Mouse (Mus musculus) gonadal fat pad, adult 2 months (tissue): ENCODE results near the gene Slc16a12. TPM values are rescaled to one million over a fixed set of nuclear protein-coding genes. Genes with fewer than 3 reads are reported as not detected.
"Not testable (repeated sequence)": the region's sequence is repeated elsewhere in the genome, so short reads cannot be mapped to it uniquely, and the experiment has no call there.

Experiments
- DNase-seq: peaks from one replicate; pipeline ENCODE4 v3.0.0-alpha.2; 2012; ENCODE audit warnings: low read depth
- polyA plus RNA-seq: library from polyadenylated mRNA; depleted of rRNA; stranded (reverse); fragments of >200 nt; gene quantifications from 2 replicates; pipeline ENCODE4 v1.2.3, GENCODE M21; 2012; rRNA removed

Gene Slc16a12
- polyA plus RNA-seq = 10.6 and 18.0 TPM in 2 replicates

DNA sequence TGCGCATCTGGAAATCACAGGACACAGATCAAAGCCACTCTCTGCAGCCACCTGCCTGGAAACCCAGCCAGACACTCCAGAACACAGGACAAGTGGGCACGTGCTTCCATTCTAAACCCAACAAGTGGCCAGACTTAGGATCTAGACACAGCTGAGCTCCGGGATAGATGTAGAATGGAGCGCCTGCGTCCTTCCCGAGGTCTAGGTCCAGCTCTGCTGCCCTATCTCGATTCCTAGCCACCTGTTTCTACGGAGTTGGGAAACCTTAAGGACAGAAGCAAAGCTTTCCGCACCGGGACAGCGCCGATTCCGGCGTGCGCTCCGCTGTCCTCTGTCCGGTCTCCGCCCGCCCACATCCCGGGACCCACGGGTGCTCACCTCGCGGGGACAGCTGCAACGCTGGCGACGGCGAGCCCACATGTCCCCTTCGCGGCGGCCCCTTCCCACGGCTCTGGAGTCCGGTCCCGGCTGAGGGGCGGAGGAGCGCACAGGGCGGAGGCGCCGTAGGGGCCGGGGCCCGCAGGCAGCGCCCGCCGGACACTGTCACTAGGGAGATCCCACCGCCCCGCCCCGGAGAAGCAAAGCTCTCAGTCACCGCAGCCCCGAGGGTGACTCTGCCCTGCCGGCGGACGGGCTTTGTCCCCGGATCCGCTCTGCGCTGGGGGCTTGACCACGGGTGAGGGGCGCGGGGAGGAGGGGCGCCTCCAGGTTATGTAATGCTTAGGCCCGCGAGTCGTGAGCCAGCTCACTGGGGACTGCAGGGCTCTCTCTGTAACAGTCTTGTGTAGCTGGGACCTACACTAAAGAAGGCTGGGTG lies at the start of gene Slc16a12:
Slc16a12 (minus strand) TSS at position 602 of the 817 bp plus-strand sequence.
- no peak for DNase-seq

DNA sequence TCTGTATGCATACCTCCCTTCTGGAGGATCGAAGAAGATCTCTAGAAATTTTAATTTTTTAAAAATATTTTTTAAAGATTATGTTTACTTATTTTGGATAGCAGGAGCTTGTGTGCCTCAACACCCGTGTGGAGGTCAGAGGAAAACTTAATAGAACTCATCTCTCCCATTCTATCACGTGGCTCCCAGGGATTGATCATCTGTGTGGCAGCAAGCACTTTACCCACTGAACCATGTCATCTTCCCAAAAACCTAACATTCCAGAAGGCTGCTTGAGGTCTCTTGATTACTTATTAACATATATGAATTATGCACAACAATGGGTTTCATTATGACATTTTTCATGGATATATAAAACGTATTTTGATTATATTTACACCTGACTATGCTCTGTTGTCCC lies 49.3 kb upstream of the Slc16a12 start:
- no peak for DNase-seq

DNA sequence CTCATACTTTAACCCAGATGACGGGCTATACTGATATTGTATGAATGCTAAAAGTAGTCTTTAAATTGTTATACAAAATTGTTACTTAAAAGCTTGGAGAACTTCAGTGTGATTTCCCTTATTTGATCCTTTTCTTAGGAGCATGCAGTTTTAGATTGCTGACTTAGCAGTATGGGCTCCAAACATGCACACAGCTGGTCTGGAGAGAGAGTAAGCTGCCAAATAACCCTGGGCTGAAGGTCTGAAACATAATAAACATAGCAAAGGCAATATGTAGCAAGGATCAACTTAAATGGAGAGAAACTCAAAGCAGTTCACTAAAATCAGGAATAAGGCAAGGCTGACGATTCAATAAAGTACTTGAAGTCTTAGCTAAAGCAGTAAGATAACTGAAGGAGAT lies 35.4 kb upstream of the Slc16a12 start:
- no peak for DNase-seq

DNA sequence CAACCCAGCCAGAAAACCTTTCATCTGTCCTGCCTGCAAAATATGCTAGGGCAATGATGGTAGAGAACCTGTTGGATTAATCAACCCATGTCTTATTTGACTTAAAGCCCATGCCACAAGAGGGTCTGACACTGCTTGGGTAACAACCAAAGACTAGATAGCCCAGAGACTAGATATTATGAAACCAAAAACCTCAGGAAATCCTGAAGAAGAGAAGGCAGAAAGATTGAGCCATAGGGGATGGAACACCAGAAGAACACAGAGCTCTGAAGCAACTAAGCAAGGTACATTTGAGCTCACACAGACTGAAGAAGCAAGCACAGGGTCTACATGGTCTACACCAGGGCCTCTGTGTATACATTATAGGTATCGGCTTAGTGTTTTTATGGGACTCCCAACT lies 31.9 kb upstream of the Slc16a12 start:
- no peak for DNase-seq

DNA sequence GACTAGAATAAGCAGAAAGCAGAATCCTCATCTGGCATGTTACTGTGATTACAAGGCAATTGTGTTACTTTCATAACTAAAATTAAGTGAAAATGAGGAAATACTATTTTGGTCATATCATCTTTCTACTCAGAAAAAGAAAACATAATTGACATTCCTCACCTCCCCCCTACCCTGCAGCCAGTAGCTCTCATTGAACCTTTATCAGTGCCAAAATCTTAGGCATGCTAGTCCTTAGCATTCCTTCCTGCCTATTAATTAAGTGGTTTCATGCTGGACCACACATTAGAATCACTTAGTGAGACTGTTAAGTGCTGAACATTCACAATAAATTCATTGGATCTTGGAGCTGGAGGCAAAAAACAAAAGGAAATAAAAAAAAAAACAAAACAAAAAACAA lies 31.0 kb upstream of the Slc16a12 start:
- DNase-seq = no peak

DNA sequence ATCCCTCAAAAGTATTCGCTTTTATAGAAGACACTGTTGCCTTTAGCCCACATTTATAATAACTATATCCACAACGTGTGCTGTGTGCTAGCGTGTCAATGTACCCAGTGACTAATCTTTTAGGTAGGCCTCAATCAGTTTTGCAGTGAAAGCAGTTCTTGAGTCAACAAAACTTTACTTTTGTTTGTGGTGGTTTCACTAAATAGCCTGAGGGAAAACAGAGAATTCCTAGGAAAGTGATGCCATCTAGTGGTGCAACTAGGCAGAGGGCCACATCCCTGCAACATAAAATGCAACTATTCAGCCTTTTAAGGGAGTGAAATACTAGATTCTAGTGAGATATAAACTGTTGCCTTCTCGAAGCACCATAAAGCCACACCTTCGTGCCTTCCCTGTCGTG lies 25.7 kb upstream of the Slc16a12 start:
- no peak for DNase-seq

DNA sequence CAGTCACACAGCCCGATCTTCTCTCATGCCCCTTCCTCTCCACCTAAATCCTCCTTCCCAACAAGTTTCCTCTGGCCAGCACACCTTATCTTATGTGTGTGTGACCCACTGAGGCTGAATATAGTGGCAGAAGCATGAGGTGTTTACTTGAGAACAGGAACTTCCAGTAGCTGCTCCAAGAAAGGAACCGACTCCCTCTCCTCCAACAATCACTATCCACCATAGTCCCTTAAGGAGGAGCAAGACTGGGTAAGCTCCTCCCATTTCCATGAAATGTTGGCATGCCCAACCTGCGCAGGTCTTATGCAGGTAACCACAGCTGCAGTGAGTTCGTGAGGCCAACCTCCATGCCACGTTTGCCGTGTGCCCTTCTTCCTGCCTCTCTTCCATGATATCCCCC lies 23.7 kb upstream of the Slc16a12 start:
- DNase-seq = no peak

DNA sequence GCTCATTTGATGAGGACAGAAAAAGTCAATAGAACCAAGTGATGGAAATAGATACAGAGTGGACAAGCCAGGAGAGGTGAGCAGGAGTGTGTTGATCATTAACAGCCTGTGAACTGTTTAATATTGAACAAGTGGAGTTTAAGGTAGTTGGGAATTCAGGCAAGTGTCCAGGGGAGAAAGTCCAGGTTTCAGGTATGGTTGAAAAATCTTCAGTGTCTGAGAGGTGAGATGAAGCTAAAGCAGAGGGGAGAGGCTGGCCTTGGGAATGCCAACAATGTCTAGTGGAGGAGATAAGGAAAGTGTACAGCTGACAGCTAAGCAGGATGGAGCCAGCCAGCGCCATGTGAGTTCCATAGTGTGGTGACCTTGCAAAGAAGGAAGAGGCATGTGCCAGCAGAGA lies 11.7 kb upstream of the Slc16a12 start:
- DNase-seq = no peak

DNA sequence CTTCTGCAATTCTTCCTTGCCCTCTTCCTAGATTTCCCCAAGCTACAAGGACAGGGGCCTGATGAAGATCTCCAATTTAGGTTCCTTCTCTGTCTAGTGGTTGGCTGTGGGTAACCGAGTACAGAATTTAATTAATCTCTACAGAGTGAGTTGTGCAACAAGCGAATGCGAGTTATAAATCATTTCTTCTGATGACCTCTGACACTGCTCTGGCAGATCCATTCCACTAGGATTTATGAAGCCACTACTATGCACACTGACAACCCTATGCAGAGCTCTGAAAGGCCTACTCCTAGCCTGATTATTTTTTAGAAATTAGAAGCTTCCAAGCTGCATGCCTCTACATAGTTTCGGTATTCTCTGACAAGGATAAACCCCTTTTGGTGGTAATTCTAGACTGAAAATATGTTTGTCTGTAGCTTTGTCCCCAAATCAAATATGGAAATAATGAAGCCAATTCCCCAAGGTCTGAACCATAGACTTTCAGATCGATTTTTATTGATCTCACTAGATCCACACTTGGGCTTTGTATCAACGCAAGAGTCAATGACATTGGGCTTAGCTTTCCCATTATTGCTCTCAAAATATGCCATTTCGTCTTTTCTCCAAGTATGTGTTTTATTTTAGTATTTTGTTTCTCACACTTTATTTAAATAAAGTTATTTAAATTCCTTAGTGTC lies 9.6 kb upstream of the Slc16a12 start:
- DNase-seq = no peak

DNA sequence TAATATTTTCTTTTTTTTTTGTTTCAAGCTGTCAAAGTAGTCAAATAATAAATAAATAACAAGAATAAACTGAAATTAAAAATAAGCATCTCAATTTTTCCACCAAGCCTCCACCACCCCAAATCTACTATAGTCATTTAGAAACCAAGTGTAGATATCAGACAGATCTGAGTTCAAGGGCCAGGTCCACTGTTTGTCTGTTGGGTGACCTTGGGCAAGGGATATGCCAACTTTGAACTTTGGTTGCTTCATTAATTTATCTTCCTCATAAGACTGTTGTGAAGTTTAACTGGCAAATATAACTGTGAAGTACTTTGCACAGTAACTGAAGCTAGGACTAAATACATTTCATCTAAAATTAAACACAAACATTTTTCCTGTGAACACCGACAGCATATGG lies 8.6 kb upstream of the Slc16a12 start:
- no peak for DNase-seq

DNA sequence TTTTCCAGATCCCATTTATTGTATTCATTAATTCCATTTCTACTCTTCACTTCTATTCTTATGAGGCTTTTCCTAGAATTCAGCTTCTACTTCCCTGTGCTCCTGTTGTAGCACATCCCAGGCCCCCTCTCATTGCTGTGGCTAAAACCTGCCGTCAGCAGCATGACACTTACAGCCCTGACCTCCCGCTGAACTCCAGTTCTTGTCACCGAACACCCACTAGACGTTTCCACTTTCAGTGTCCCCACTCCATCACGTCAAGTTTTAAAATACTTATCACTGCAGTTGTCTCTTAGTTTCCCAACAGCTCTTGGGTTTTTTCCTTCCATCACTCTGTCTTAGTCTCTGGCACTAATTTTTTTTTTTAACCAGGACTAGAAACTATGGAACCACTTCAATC lies 6.2 kb upstream of the Slc16a12 start:
- no peak for DNase-seq

DNA sequence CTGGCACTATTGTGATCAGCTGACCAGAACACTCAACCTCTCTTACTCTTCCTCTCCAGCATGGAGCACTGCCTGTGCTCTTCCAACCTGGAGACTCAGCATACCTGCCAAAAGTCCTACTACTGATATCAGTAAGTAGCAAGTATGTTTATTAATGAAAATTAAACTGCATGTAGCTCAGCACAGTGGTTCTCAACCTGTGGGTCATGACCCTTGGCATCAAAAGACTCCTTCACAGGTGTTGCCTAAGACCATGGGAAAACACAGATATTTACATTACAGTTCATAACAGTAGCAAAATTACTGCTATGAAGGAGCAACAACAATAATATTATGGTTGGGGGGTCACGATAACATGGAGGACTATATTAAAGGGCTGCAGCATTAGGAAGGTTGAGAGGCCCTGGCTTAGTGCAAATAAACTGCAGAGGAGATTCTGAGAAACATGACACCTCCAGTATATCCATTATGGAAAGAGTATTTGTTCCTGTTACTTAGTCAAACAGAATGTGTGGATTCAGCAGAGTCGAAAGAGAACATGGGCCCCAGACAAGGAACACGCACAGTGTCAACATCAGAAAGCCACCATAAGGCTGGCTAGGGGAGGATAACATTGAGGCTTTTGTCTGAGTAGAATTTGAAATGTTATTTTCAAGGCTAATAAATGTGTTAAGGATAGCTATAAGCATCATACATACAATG lies 5.5 kb upstream of the Slc16a12 start:
- DNase-seq = no peak

DNA sequence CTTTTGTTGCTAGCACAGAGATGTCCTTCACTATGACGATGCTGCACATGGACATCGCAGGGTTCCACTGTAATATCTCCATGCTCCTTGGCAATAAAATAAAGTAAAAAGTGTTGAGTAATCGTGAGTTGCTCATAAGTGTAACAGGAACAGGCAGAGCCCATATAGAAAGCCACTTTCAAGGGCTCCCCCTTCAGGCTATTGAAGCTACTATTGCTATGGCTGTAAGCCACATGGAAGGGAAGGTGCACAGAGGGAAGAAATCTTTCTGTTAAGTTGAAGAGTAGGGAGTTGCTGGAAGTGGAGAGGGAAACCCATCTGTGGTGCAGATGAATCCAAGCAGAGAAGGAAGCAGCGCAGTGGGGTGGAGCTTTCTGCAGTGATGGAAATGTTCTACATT lies 4.1 kb upstream of the Slc16a12 start:
- DNase-seq = no peak

DNA sequence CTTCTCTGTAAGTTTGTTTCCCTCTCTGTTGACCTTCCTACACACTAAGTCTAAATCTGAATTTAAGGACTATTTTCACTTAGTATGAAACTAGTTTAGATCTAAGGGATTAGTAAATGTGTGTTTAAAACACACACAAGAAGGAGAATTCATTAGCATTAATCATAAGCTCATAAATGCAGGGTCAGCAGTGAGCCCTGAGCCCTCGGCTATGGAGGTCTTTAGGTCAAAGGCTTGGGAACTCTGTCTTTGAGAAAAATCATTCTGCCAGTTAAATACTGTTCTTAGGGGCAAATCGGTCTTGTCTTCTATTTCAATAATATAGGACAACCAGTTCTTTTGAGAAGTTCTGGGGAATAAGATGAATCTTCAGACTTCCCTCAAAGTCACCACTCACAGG lies 1.9 kb upstream of the Slc16a12 start:
- DNase-seq = no peak

DNA sequence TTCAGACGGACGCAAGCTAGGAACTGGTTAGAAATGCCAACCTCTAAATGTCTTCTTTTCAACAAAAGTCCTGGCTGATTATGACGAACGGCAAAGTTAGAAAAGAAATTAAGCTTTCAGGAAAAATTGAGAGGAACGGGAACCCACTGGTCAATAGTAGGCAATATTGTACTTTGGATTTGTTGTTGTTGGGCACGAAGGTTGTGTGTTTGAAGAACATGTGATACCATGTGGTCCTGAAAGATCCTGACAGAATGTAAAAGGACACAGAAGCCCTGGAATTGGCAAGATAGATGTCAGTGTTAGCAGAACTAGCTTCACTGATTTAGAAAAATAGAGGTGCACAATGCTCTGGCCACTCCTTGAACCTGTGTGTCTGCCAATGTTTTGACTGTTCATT lies 880 bp upstream of the Slc16a12 start:
- DNase-seq = not testable (repeated sequence)

DNA sequence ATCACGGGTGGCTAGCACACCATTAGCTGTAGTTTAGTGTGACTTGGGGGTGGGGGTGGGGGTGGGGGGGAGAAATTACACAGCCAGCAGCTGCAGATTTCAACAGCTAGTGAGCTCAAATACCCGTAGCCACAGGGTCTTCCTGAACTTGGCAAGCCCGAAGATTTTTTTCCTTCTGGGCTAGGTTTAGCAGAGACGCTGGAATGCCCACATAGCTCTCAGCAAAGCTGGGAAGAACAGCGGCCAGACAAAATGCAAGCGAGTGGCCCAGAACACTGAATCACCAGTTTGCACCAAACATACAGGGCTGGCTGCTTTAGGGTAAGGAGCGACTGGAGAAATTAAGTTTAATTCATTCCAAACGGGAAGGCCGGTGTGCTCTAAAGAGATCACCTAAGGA lies 888 bp downstream of the Slc16a12 start:
- no peak for DNase-seq

DNA sequence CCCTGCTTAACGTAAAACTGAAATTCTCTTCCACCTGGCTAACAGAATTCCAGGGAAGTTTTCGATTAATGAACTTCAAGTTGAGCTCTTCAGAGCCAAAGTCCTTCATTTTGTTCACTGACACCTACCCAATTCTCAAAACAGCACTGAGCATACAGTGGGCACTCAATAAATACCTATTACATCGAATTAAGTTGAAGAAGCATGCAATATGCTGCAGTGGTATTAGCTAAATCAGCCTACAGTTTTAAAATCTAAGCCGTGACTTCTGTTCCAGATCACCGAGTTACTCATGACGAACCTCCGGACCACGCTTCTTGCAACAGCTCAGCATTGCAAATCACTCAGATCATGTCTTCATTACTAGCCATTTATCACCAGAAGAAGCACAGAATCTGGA lies 2.1 kb downstream of the Slc16a12 start:
- peak; percentile 28 for DNase-seq

DNA sequence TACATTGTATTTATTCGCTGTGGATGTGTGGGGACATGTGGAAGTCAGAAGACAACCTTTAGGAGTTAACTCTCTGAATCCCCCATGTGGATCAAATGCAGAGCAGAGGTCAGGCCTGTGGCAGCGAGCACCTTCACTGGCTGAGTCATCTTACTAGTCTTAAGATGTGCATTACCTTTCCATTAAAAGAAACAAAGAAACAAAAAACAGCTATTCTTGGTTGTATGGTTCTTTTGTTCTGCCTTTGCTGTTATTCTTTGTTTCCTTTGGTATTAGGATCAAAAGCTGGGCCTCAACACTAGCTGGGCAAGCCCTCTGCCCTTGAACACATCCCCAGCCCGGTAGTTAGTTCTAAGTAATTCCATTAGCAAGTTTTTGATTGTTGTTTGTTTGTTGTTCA lies 9.2 kb downstream of the Slc16a12 start:
- no peak for DNase-seq

DNA sequence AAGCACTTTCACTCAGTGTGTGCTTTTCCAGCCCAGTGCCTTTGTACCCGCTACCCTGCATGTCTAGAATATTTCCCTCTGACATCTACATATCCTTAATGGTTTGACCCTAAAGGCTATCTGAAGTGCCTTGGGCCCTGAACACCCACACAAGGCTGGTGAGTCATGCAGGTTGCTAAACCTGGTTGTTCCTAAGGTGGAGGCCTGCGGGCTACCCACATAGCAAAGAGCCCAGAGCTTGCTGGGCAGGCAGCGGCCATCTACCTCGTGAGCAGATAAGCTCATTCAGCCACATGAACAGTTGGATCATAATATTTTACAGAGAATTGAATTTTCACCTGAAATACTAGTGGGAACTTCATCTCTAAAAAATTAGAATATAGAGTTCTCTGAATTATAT lies 11.2 kb downstream of the Slc16a12 start:
- DNase-seq = no peak

DNA sequence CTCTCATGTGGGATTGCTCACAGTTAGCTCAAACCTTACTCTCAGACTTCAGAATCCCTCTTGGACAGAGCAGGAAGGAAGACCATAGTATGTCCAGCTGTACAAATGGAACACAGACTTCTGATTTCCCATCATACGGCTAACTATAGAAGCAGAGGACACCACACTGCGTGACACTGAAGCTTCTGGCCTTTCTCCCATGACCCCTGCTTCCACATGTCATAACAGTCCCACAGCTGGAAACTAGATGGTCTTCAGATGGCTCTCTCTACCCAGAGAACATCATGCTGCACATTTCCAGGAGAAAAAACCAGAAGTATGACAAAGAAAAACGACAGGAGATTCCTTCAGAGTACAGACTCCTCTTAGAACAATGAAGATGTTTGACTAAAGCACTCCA lies 14.1 kb downstream of the Slc16a12 start:
- no peak for DNase-seq

DNA sequence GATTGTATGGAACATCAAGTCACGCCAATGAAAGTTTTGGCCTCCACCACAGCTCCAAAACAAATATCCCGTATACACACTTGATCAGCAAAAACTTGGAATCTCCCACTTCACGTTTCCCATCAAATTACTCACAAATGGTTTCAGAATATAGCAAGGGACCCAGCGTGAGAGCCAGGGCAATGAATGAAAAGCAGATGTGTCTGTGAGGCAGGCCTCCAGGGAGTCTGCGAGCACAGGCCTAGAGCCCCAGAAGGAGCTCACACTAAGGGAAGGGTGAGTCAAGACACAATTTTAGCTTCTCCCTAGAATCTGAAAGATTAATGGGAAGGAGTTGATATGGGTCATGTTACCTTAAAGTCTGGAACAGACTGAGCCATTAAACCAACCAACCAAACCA lies 15.7 kb downstream of the Slc16a12 start:
- DNase-seq = no peak

DNA sequence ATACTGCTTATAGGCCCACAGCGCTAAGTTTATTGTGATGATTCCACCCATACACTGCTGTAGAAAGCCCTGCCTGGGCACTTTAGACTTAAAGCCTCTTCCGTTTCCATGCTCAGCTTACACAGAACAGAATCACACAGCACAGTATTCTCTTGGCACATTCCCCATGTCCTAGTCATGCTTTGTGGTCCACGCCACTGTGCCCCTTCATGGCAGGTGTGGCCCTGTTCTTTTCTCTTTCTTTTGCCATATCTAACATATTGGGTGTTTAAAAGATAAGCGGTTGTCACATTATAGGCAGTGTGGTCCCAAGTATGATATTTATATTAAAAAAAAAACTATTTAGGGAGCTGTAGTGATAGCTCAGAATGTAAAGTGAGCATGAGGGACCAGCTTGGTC lies 16.5 kb downstream of the Slc16a12 start:
- no peak for DNase-seq

DNA sequence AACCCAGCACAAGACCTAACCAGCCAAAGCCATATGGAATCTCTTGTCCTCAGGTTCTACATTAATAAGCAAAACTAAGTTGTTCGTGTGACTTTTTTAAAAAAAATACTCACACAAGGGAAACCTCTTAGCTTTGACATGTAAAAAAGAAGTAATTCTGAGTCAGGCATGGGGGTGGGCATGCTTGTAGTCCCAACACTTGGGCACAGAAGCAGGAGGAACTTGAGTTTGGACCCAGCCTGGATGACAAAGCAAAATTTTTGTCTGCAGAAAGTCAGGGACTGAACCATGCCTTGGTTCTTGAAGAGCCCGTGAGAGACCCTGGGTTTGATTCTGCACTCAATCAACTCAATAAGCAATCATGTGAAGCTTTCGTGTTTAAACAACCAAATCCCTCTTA lies 17.6 kb downstream of the Slc16a12 start:
- no peak for DNase-seq
